Comparison of ENCODE assay signal across 24 mouse cellular contexts in genomic region chr12:87283706-87284105, GRCm38 (mm10). TPM values are rescaled to one million over a fixed set of nuclear protein-coding genes. Genes with fewer than 3 reads are reported as not detected.
"Had no signal": no experiment of that assay in that cellular context is flagged by ENCODE, and none has a peak within 500 bp of the region (broad histone marks: within the 10 kb centered on the region; RNA-seq: fewer than 3 reads in every experiment).

No protein-coding gene starts in this region.

- H3K9ac ChIP-seq: heart, embryonic 13.5 days; heart, embryonic 15.5 days; hindbrain, embryonic 14.5 days; intestine, embryonic 15.5 days; limb, embryonic 12.5 days; liver, embryonic 13.5 days had no signal

- H3K4me3 ChIP-seq: heart, adult 2 months; heart, embryonic 13.5 days; heart, embryonic 15.5 days; intestine, embryonic 15.5 days; layer of hippocampus, adult 2 months; left cerebral cortex, adult 2 months; limb, embryonic 10.5 days; limb, embryonic 12.5 days; liver, embryonic 13.5 days had no signal

- H3K27ac ChIP-seq: heart, adult 2 months; heart, embryonic 13.5 days; heart, embryonic 15.5 days; hindbrain, embryonic 14.5 days; intestine, embryonic 15.5 days; layer of hippocampus, adult 2 months; left cerebral cortex, adult 2 months; limb, embryonic 10.5 days; limb, embryonic 12.5 days; liver, embryonic 13.5 days had no signal

- ATAC-seq: hindbrain, embryonic 16.5 days; inflammation-experienced regulatory T-cells, adult 6 months; intestine, embryonic 15.5 days; intestine, postnatal 0 days had no signal

- DNase-seq: gastrocnemius, postnatal 14 days; gastrocnemius, postnatal 36 days; heart, adult 11 months; heart, adult 2 months; heart, postnatal 14 days; heart, postnatal 36 days; kidney, adult 18-20 months; kidney, adult 8-10 months; kidney, postnatal 10 days; kidney, postnatal 25 days; kidney, postnatal 4 days; liver, embryonic 13.5 days had no signal

- H3K9me3 ChIP-seq: heart, embryonic 15.5 days; intestine, embryonic 15.5 days; limb, embryonic 10.5 days; liver, embryonic 13.5 days had no signal

- H3K4me2 ChIP-seq: heart, embryonic 11.5 days; heart, embryonic 13.5 days; heart, embryonic 15.5 days; hindbrain, embryonic 14.5 days; intestine, embryonic 15.5 days; limb, embryonic 12.5 days; liver, embryonic 13.5 days had no signal

- H3K27me3 ChIP-seq: heart, embryonic 13.5 days; heart, embryonic 15.5 days; intestine, embryonic 15.5 days; limb, embryonic 12.5 days; liver, embryonic 13.5 days had no signal

- H3K36me3 ChIP-seq: heart, embryonic 13.5 days; heart, embryonic 15.5 days; intestine, embryonic 15.5 days; limb, embryonic 10.5 days; limb, embryonic 12.5 days; liver, embryonic 13.5 days had no signal

RNA-seq across cellular contexts. Expression of gene Ism2, which starts 15.8 kb away (rescaled TPM):
- polyA plus RNA-seq: inflammation-experienced regulatory T-cells, adult 6 months had no signal
